20 mouse cellular contexts compared by ENCODE assay signal in the genomic region with DNA sequence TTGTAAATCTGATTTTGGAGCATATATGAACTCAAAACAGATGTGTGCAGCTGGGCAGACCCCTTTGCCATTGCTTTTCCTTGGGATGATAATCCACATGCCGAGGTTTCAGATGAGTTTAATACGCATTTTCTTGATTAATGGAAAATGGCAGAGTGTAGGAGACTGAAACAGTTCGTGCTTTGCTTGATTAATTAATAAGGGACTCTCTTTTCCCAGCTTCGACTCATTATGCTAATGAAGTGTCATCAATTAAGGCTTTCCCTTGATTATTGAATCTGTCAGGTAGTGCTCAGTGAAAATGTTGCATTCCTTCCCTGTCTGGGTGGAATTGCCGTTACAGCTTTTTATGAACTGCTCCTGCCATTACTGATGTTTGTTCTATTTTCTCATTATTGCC.
DNase-seq lines count a peak whose midpoint lies in the region; ATAC-seq and TF ChIP-seq lines count a peak whose summit lies in the region.
"Had no signal": no experiment of that assay in that cellular context is flagged by ENCODE, and none has a peak within 500 bp of the region (broad histone marks: within the 10 kb centered on the region; RNA-seq: fewer than 3 reads in every experiment).

No protein-coding gene starts in this region.

- ATAC-seq in hindbrain, embryonic 13.5 days (ENCODE audit: low FRiP score): peak; percentile 84
- ATAC-seq in hindbrain, postnatal 0 days: peak; percentile 64; the same call in 1 of the 2 replicates
- peak; percentile 77; the same call in 1 of the 2 replicates for ATAC-seq in neural tube, embryonic 14.5 days (ENCODE audit: low read depth)
- ATAC-seq: CD4-positive, CD25-positive, alpha-beta regulatory T cell, adult 4 months; forebrain, embryonic 15.5 days; intestine, postnatal 0 days; lung, postnatal 0 days had no signal

- H3K4me3 ChIP-seq in hindbrain, embryonic 13.5 days: no peak overlapping the region
- H3K4me3 ChIP-seq in hindbrain, embryonic 10.5 days: no peak overlapping the region
- H3K4me3 ChIP-seq in hindbrain, postnatal 0 days (ENCODE audit: low read length): no peak overlapping the region
- no peak overlapping the region for H3K4me3 ChIP-seq in neural tube, embryonic 14.5 days (ENCODE audit: low read depth, low read length)
- H3K4me3 ChIP-seq: forebrain, embryonic 15.5 days had no signal

- H3K4me1 ChIP-seq in hindbrain, embryonic 13.5 days (replicated peaks): no peaks in the 10 kb centered on the region
- no peaks in the 10 kb centered on the region for H3K4me1 ChIP-seq in hindbrain, embryonic 10.5 days (replicated peaks)
- no peaks in the 10 kb centered on the region for H3K4me1 ChIP-seq in hindbrain, postnatal 0 days (ENCODE audit: insufficient read depth, low read length)
- no peaks in the 10 kb centered on the region for H3K4me1 ChIP-seq in neural tube, embryonic 14.5 days (ENCODE audit: control insufficient read depth, insufficient read depth, low read length)
- H3K4me1 ChIP-seq: forebrain, embryonic 15.5 days had no signal

- TF ChIP-seq CTCF in hindbrain, postnatal 0 days (IDR thresholded peaks at IDR 0.05; ENCODE audit: low read depth): no peak

- 46% methylated on average over 5 of the region's 5 CpGs for WGBS in hindbrain, embryonic 13.5 days
- 81% methylated on average over 5 of the region's 5 CpGs for whole genome bisulfite sequencing in hindbrain, embryonic 10.5 days
- 52% methylated on average over 5 of the region's 5 CpGs for WGBS in hindbrain, postnatal 0 days
- WGBS in neural tube, embryonic 14.5 days: 38% methylated on average over 5 of the region's 5 CpGs

- H3K9ac ChIP-seq in hindbrain, embryonic 13.5 days: no peak overlapping the region
- no peak overlapping the region for H3K9ac ChIP-seq in hindbrain, postnatal 0 days (replicated peaks; ENCODE audit: low read length)
- H3K9ac ChIP-seq in neural tube, embryonic 14.5 days (replicated peaks; ENCODE audit: low read depth, low read length): no peak overlapping the region
- H3K9ac ChIP-seq: forebrain, embryonic 15.5 days had no signal

- no peak for DNase-seq in hindbrain, embryonic 10.5 days (ENCODE audit: low spot score)
- DNase-seq in brain, adult 2 months (ENCODE audit: low read depth, low spot score): peak; percentile 1
- peak; percentile 3 for DNase-seq in hindbrain, postnatal 0 days (ENCODE audit: low spot score)
- no peak for DNase-seq in spleen, adult 12 weeks (ENCODE audit: low spot score)
- no peak for DNase-seq in T-cell, adult 2 months (ENCODE audit: low spot score)
- DNase-seq: cerebellum, adult 8-10 months; gastrocnemius, postnatal 10 days; heart, adult 11 months; kidney, postnatal 25 days; layer of hippocampus, postnatal 36 days; thymus, adult 2 months had no signal

- no peaks in the 10 kb centered on the region for H3K36me3 ChIP-seq in hindbrain, embryonic 13.5 days
- H3K36me3 ChIP-seq in hindbrain, embryonic 10.5 days: no peaks in the 10 kb centered on the region
- no peaks in the 10 kb centered on the region for H3K36me3 ChIP-seq in hindbrain, postnatal 0 days (ENCODE audit: insufficient read depth, low read length)
- H3K36me3 ChIP-seq in neural tube, embryonic 14.5 days (ENCODE audit: control insufficient read depth, insufficient read depth, low read length): no peaks in the 10 kb centered on the region
- H3K36me3 ChIP-seq: forebrain, embryonic 15.5 days had no signal

- H3K27ac ChIP-seq in hindbrain, embryonic 13.5 days: peak overlapping the region; percentile 67
- no peak overlapping the region for H3K27ac ChIP-seq in hindbrain, embryonic 10.5 days
- H3K27ac ChIP-seq in hindbrain, postnatal 0 days: no peak overlapping the region
- 0 out of 2 replicates have a peak overlapping the region, but pooled peaks have one; percentile 10 for H3K27ac ChIP-seq in neural tube, embryonic 14.5 days (ENCODE audit: low read depth, low read length)
- H3K27ac ChIP-seq: forebrain, embryonic 15.5 days; macrophage; stomach, postnatal 0 days had no signal

- no peak overlapping the region for H3K4me2 ChIP-seq in hindbrain, embryonic 13.5 days
- H3K4me2 ChIP-seq in hindbrain, postnatal 0 days (ENCODE audit: low read depth, low read length): no peak overlapping the region
- H3K4me2 ChIP-seq in neural tube, embryonic 14.5 days (ENCODE audit: low read depth, low read length): no peak overlapping the region
- H3K4me2 ChIP-seq: forebrain, embryonic 15.5 days; heart, embryonic 11.5 days had no signal

- H3K27me3 ChIP-seq in hindbrain, embryonic 13.5 days: no peaks in the 10 kb centered on the region
- H3K27me3 ChIP-seq in hindbrain, embryonic 10.5 days (ENCODE audit: insufficient read depth, poor library complexity, severe bottlenecking): no peaks in the 10 kb centered on the region
- H3K27me3 ChIP-seq in hindbrain, postnatal 0 days (ENCODE audit: insufficient read depth, low read length): no peaks in the 10 kb centered on the region
- no peaks in the 10 kb centered on the region for H3K27me3 ChIP-seq in neural tube, embryonic 14.5 days (ENCODE audit: control insufficient read depth, insufficient read depth, low read length)
- H3K27me3 ChIP-seq: forebrain, embryonic 15.5 days had no signal

- H3K9me3 ChIP-seq in hindbrain, embryonic 13.5 days: no peaks in the 10 kb centered on the region
- no peaks in the 10 kb centered on the region for H3K9me3 ChIP-seq in hindbrain, embryonic 10.5 days
- H3K9me3 ChIP-seq in hindbrain, postnatal 0 days (ENCODE audit: low read length): no peaks in the 10 kb centered on the region
- H3K9me3 ChIP-seq in neural tube, embryonic 14.5 days (ENCODE audit: control insufficient read depth, low read length): no peaks in the 10 kb centered on the region
- H3K9me3 ChIP-seq: forebrain, embryonic 15.5 days had no signal

Comparison
In these comparisons a context has a peak if more than half of its experiments do, and no peak if none do; other contexts are left out.
1. H3K27ac ChIP-seq: peak in hindbrain, embryonic 13.5 days (single experiment) and neural tube, embryonic 14.5 days (single experiment); none in hindbrain, embryonic 10.5 days (single experiment) and hindbrain, postnatal 0 days (single experiment).
2. DNase-seq: peak in brain, adult 2 months (single experiment) and hindbrain, postnatal 0 days (single experiment); none in hindbrain, embryonic 10.5 days (single experiment), spleen, adult 12 weeks (single experiment) and T-cell, adult 2 months (single experiment).
3. Peak in every context shown above with its lines, with median percentiles within 50 percentile points of each other: ATAC-seq.